Mouse (Mus musculus) T-helper 2 cell (primary cell): ENCODE measurements around the gene Olfr889.
"Not testable (repeated sequence)": the region's sequence is repeated elsewhere in the genome, so short reads cannot be mapped to it uniquely, and the experiment has no call there.

Source experiments
- in situ Hi-C: fragments of 300-600 bp; cut with MboI, MseI; formaldehyde crosslinking; loops from one replicate; pipeline ENCODE4 v1.15.1; 2025; ENCODE audit warnings: high pct_unique_total_duplicates

The Olfr889 gene

DNA sequence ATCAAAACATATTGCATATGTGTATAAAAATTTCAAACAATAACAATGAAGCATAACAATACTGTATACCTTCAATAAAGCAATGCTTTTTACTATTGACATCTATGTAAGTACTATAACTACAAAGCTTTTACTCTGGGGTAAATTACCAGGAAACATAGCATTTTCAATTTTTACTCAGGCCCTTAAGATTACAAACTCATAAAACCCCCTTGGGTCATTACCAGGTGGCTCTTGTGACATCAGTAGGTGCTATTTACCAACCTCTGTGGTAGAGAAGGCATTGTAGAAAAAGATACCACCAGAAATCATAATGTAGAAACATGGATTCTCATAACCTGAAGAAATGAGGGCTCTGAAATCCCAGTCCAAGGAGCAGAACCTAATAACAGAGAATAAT is at the start of gene Olfr889:
Gene Olfr889 (plus strand): TSS at position 301 of the 400 bp plus-strand sequence.
- in situ Hi-C loops, result no loop called here

DNA sequence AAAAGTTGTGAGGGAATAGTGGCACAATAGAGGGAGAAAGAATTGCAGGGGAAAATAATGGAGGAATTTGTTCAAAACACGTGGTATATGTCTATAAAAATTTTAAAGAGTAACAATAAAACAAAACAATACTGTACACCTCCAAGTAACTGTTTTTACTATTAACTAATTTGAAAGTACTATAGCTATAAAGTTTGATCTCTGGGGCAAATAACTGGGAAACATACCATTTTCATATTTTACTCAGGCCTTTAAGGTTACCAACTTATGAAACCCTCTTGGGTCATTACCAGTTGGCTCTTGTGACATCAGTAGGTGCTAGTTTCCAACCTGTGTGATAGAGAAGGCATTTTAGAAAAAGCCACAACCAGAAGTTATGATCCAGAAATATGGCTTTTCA is 31.2 kb upstream of the Olfr889 start, which contains the start of gene Olfr887:
Gene Olfr887 (plus strand): TSS at position 301 of the 400 bp plus-strand sequence.
- in situ Hi-C loops, result no loop called here

- in situ Hi-C loops, result no loop called here
Observed at GRCm38 (mm10) chr9:38107828-38108227, 7.2 kb upstream of the Olfr889 start, which contains the start of gene Olfr888. Gene Olfr888, plus strand, starts transcription at chr9:38108128.

DNA sequence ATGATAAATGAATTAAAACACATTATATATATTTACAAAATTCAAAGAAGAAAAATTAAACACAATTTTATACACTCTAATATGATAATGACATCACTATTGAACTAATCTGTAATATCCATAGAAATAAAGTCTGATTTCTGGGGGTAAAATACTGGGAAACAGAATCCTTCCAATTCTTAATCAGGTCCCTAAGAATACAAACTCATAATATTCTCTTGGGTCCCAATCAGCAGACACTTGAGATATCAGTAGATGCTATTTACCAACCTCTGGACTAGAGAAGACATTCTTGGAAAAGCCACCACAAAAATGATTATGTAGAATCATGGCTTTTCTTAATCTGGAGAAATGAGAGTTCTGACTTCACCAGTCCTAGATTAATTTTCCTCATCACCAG is 27.2 kb downstream of the Olfr889 start, which contains the start of gene Olfr890:
Gene Olfr890 (plus strand): TSS at position 301 of the 400 bp plus-strand sequence.
- in situ Hi-C loops, result no loop called here

GRCm38 (mm10) chr9:38168341-38168740 is 53.3 kb downstream of the Olfr889 start:
- in situ Hi-C loops, result not testable (repeated sequence)
